Mouse (Mus musculus): ENCODE results near the gene Cdca3.

GRCm38 (mm10) chr6:124856916-124857839, 27.8 kb downstream of the Cdca3 start, which contains the start of gene P3h3:
- TF ChIP-seq CTCF (IDR thresholded peaks at IDR 0.05): peak; percentile 76
- TF ChIP-seq EP300 (IDR thresholded peaks at IDR 0.05): no peak
